Mouse (Mus musculus): ENCODE data around the gene Zfyve21. TPM values are rescaled to one million over a fixed set of nuclear protein-coding genes. Genes with fewer than 3 reads are reported as not detected.

Gene Zfyve21
- total RNA-seq, 1 experiment from 2014 or later: 105 TPM

GRCm38 (mm10) chr12:111800459-111801183, 13.3 kb upstream of the Zfyve21 start:
- no peak for DNase-seq

- DNase-seq: no peak
These were observed 10.4 kb upstream of the Zfyve21 start for GRCm38 (mm10) chr12:111803538-111803937.

GRCm38 (mm10) chr12:111808775-111809174, 5.2 kb upstream of the Zfyve21 start:
- DNase-seq: no peak

- DNase-seq: peak; percentile 85
These were observed 4.2 kb upstream of the Zfyve21 start for GRCm38 (mm10) chr12:111809762-111810161.

- DNase-seq: no peak
These were observed 1.9 kb upstream of the Zfyve21 start for GRCm38 (mm10) chr12:111812075-111812474.

GRCm38 (mm10) chr12:111812611-111813010, 1.4 kb upstream of the Zfyve21 start:
- DNase-seq: no peak

- peak; percentile 59 for DNase-seq
These were observed 732 bp upstream of the Zfyve21 start for GRCm38 (mm10) chr12:111813111-111813765.

- no peak for DNase-seq
These were observed 1.1 kb downstream of the Zfyve21 start for GRCm38 (mm10) chr12:111814769-111815762.

- DNase-seq: no peak
These were observed 2.6 kb downstream of the Zfyve21 start for GRCm38 (mm10) chr12:111816528-111816927.

GRCm38 (mm10) chr12:111816967-111817366, 3.0 kb downstream of the Zfyve21 start:
- no peak for DNase-seq

GRCm38 (mm10) chr12:111817991-111818390, 4.0 kb downstream of the Zfyve21 start:
- no peak for DNase-seq

GRCm38 (mm10) chr12:111819936-111820335, 6.0 kb downstream of the Zfyve21 start:
- DNase-seq: peak; percentile 54

- no peak for DNase-seq
These were observed 6.7 kb downstream of the Zfyve21 start for GRCm38 (mm10) chr12:111820708-111821107.

GRCm38 (mm10) chr12:111821931-111822330, 8.0 kb downstream of the Zfyve21 start:
- no peak for DNase-seq

GRCm38 (mm10) chr12:111827556-111827955, 13.6 kb downstream of the Zfyve21 start:
- DNase-seq: no peak

- no peak for DNase-seq
These were observed 15.5 kb downstream of the Zfyve21 start for GRCm38 (mm10) chr12:111829447-111829846.

GRCm38 (mm10) chr12:111829954-111830353, 16.0 kb downstream of the Zfyve21 start:
- no peak for DNase-seq

- DNase-seq: no peak
These were observed 16.4 kb downstream of the Zfyve21 start for GRCm38 (mm10) chr12:111830375-111830774.

- DNase-seq: no peak
These were observed 18.7 kb downstream of the Zfyve21 start for GRCm38 (mm10) chr12:111832643-111833042.

GRCm38 (mm10) chr12:111833457-111833856, 19.5 kb downstream of the Zfyve21 start:
- DNase-seq: no peak

GRCm38 (mm10) chr12:111842565-111843433, 28.8 kb downstream of the Zfyve21 start:
- no peak for DNase-seq

- no peak for DNase-seq
These were observed 29.5 kb downstream of the Zfyve21 start for GRCm38 (mm10) chr12:111843470-111843869.

Data from adrenal gland, postnatal 25 days (tissue).